Mouse (Mus musculus): ENCODE data around the gene Psg16. TPM values are rescaled to one million over a fixed set of nuclear protein-coding genes. Genes with fewer than 3 reads are reported as not detected.

Psg16 gene
- polyA plus RNA-seq, 1 experiment, result not detected

DNA sequence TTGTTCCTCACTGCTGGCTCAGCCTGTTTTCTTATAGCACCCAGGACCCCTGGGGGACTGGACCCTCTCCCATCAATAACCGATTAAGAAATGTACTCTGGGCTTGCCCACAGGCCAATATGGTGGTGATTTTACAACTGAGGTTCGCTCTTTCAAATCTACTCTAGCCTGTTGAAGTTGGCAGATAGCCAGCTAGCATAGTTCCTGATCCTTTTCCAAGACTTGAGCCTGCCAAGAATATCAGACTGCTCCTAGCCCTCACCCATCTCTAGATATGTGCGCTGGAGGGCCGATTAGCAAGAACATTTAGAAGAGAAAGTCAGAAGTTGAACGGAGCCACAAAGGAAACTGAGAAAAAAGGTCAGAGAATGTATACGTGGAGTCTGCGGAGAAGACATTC, 85.2 kb downstream of the Psg16 start:
- no peak for TF ChIP-seq CTCF (IDR thresholded peaks at IDR 0.05; ENCODE audit: control insufficient read depth, insufficient read depth, insufficient read length)
- TF ChIP-seq CEBPB (IDR thresholded peaks at IDR 0.05; ENCODE audit: low read depth), result no peak
- no peak for TF ChIP-seq MYOD1 (IDR thresholded peaks at IDR 0.05; ENCODE audit: control insufficient read depth, insufficient read length, low read depth)
- no peak for TF ChIP-seq USF1 (IDR thresholded peaks at IDR 0.05; ENCODE audit: low read depth)
- no peak for TF ChIP-seq MAX (IDR thresholded peaks at IDR 0.05)
- no peak for TF ChIP-seq MYOG (IDR thresholded peaks at IDR 0.05; ENCODE audit: control insufficient read depth, extremely low read depth, insufficient read length)
- no peak for TF ChIP-seq FOSL1 (IDR thresholded peaks at IDR 0.05; ENCODE audit: insufficient read depth, low read length, poor library complexity, severe bottlenecking)
- Histone ChIP-seq H3ac (ENCODE audit: control insufficient read depth, insufficient read length, low read depth) (no peak overlapping the region), H3K79me2 (ENCODE audit: control insufficient read depth, insufficient read depth) (no peaks in the 10 kb centered on the region), H3K79me3 (ENCODE audit: low read depth) (no peaks in the 10 kb centered on the region), H3K4me3 (ENCODE audit: insufficient read depth, poor library complexity, severe bottlenecking) (no peak overlapping the region), H3K27me3 (ENCODE audit: control insufficient read depth, insufficient read depth, insufficient read length) (no peaks in the 10 kb centered on the region), H3K36me3 (ENCODE audit: control insufficient read depth, insufficient read depth) (no peaks in the 10 kb centered on the region)

DNA sequence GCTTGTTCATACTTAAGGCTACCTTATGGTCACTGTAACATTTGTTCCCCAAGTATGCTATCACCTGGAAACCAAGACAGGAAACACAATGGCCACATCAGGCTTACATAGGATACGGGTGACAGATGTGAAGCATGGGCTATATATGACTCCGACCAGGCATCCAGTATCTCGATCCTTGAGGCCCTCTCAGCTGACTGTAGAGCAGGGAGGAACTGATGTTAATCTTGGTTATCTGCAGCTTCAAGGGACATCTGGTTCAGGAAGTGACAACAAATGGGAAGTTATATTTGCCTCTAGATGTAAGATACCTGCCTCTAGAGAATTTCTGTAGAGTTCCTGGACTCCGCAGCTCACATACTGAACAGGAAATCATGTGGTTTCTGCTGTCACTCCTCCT, 98.0 kb downstream of the Psg16 start:
- no peaks in the 10 kb centered on the region for H3K27me3 ChIP-seq (ENCODE audit: control insufficient read depth, insufficient read depth, insufficient read length)
- no peaks in the 10 kb centered on the region for H3K36me3 ChIP-seq (ENCODE audit: control insufficient read depth, insufficient read depth)
- no peak overlapping the region for H3ac ChIP-seq (ENCODE audit: control insufficient read depth, insufficient read length, low read depth)
- H3K79me3 ChIP-seq (ENCODE audit: low read depth), result no peaks in the 10 kb centered on the region
- no peaks in the 10 kb centered on the region for H3K79me2 ChIP-seq (ENCODE audit: control insufficient read depth, insufficient read depth)
- TF ChIP-seq MYOD1 (IDR thresholded peaks at IDR 0.05; ENCODE audit: control insufficient read depth, insufficient read length, low read depth), result no peak
- TF ChIP-seq FOSL1 (IDR thresholded peaks at IDR 0.05; ENCODE audit: insufficient read depth, low read length, poor library complexity, severe bottlenecking), result no peak
- TF ChIP-seq USF1 (IDR thresholded peaks at IDR 0.05; ENCODE audit: low read depth), result no peak
- TF ChIP-seq MYOG (IDR thresholded peaks at IDR 0.05; ENCODE audit: control insufficient read depth, extremely low read depth, insufficient read length), result no peak
- TF ChIP-seq CTCF (IDR thresholded peaks at IDR 0.05; ENCODE audit: control insufficient read depth, insufficient read depth, insufficient read length), result no peak
- TF ChIP-seq CEBPB (IDR thresholded peaks at IDR 0.05; ENCODE audit: low read depth), result no peak
- no peak for TF ChIP-seq MAX (IDR thresholded peaks at IDR 0.05)
- H3K4me3 ChIP-seq (ENCODE audit: insufficient read depth, poor library complexity, severe bottlenecking), result no peak overlapping the region

Other genes with a start within 250 kb of the Psg16 start
- gene Prkd2, start 231.1 kb upstream of the Psg16 start, polyA plus RNA-seq (2012; fragmentation: generic; extraction: Trizol), result 5.5 TPM
- gene Dact3, start 198.7 kb upstream of the Psg16 start, polyA plus RNA-seq (2012; fragmentation: generic; extraction: Trizol), result 5.3 TPM
- 2.6 TPM for gene Gng8, start 182.3 kb upstream of the Psg16 start, polyA plus RNA-seq (2012; fragmentation: generic; extraction: Trizol)
- 5.7 TPM for gene Ptgir, start 167.6 kb upstream of the Psg16 start, polyA plus RNA-seq (2012; fragmentation: generic; extraction: Trizol)
- gene Calm3, start 149.9 kb upstream of the Psg16 start, polyA plus RNA-seq (2012; fragmentation: generic; extraction: Trizol), result 365 TPM
- gene Pnmal2, start 129.4 kb upstream of the Psg16 start, polyA plus RNA-seq (2012; fragmentation: generic; extraction: Trizol), result 12.6 TPM
- gene Pnmal1, start 114.4 kb upstream of the Psg16 start, polyA plus RNA-seq (2012; fragmentation: generic; extraction: Trizol), result not detected
- not detected for gene Gm42372, start 91.0 kb upstream of the Psg16 start, polyA plus RNA-seq (2012; fragmentation: generic; extraction: Trizol)
- gene Ccdc8, start 81.3 kb upstream of the Psg16 start, polyA plus RNA-seq (2012; fragmentation: generic; extraction: Trizol), result 9.7 TPM
- gene Ppp5c, start 46.1 kb upstream of the Psg16 start, polyA plus RNA-seq (2012; fragmentation: generic; extraction: Trizol), result 143 TPM
- not detected for gene Hif3a, start 11.6 kb upstream of the Psg16 start, polyA plus RNA-seq (2012; fragmentation: generic; extraction: Trizol)
- not detected for gene Ceacam3, start 76.2 kb downstream of the Psg16 start, polyA plus RNA-seq (2012; fragmentation: generic; extraction: Trizol)
- gene Psg29, start 129.4 kb downstream of the Psg16 start, polyA plus RNA-seq (2012; fragmentation: generic; extraction: Trizol), result not detected